Mouse (Mus musculus): Measurements from ENCODE around the gene Mcrs1. TPM values are rescaled to one million over a fixed set of nuclear protein-coding genes. Genes with fewer than 3 reads are reported as not detected.
A peak's percentile ranks its signal among the peaks of the same experiment; 100 is the strongest.

Mcrs1 gene
- polyA plus RNA-seq, 1 experiment from 2014 or later, result 102 TPM

DNA sequence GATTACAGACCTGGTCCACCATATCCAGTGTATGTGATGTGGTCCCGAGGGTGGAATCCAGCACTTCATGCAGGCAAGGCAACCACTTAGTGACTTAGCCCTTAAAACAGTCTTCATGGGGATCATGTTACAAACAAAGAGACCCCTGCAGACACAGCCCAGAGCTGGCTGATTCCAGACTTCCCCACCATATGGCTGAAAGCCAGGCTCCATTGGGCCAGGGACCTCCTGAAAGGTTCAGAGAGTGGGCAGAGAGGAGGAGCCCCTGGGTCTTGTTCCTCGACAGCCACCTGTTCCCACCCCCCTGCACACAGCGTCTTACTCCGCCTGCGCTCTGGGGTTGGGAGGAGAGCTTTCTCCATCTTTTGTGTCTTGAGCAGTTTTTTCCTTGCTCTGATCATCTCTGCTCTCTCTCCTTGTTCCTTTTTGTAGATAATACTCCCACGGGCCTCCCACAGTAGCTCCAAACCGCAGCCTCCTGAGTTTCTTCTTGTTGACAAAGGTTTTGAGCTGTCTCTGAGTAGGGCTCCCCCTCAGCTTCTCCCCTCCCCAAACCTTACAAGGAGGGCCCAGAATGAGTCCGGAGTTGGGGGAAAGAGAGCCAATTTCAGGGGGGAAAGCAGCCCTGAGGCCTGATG lies 30.3 kb downstream of the Mcrs1 start:
- no peak for DNase-seq (ENCODE audit: low spot score)
- Histone ChIP-seq H3K4me1 (ENCODE audit: insufficient read depth, low read depth, low read length) (peaks cover 8% of the 10 kb centered on the region; the same call in 1 of the 2 replicates), H3K36me3 (ENCODE audit: insufficient read depth, low read length) (no peaks in the 10 kb centered on the region), H3K27ac (ENCODE audit: low read length) (no peak overlapping the region), H3K4me3 (ENCODE audit: low read depth, low read length) (no peak overlapping the region), H3K9me3 (ENCODE audit: low read length) (no peaks in the 10 kb centered on the region), H3K27me3 (replicated peaks; ENCODE audit: insufficient read depth, low read length) (peaks cover 45% of the 10 kb centered on the region), H3K9ac (replicated peaks; ENCODE audit: low read depth) (no peak overlapping the region), H3K4me2 (replicated peaks; ENCODE audit: low read depth, low read length) (no peak overlapping the region)
- TF ChIP-seq EP300 (IDR thresholded peaks at IDR 0.05), result no peak
- no peak for TF ChIP-seq CTCF (IDR thresholded peaks at IDR 0.05)
- no peak for ATAC-seq
- 11% methylated on average over 8 of the region's 8 CpGs for WGBS

DNA sequence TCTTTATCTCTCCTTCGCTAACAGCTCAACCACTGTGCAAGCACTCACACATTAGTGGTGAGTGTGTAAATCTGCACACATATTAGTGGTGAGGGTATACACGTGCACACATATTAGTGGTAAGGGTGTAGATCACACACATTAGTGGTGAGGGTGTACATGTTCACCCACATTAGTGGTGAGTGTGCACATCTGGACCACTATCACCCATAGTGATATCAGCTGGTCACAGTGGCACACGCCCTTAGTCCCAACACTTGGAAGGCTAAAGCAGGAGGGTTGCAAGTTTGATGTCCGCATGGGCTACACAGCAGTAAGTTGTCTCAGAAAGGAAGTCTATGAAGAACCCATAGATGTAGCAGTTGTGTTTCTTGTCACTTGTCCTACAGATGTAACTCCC lies 34.1 kb downstream of the Mcrs1 start:
- Histone ChIP-seq H3K27ac (ENCODE audit: low read length) (no peak overlapping the region), H3K9ac (replicated peaks; ENCODE audit: low read depth) (no peak overlapping the region), H3K36me3 (ENCODE audit: insufficient read depth, low read length) (peaks cover 2% of the 10 kb centered on the region; the same call in 1 of the 2 replicates), H3K27me3 (replicated peaks; ENCODE audit: insufficient read depth, low read length) (peaks cover 16% of the 10 kb centered on the region), H3K9me3 (ENCODE audit: low read length) (no peaks in the 10 kb centered on the region), H3K4me3 (ENCODE audit: low read depth, low read length) (no peak overlapping the region), H3K4me2 (replicated peaks; ENCODE audit: low read depth, low read length) (no peak overlapping the region), H3K4me1 (ENCODE audit: insufficient read depth, low read depth, low read length) (no peaks in the 10 kb centered on the region)
- 84% methylated on average over 4 of the region's 4 CpGs for WGBS
- DNase-seq (ENCODE audit: low spot score) (no peak), ATAC-seq (no peak)
- TF ChIP-seq CTCF (IDR thresholded peaks at IDR 0.05) (no peak), EP300 (IDR thresholded peaks at IDR 0.05) (no peak)

DNA sequence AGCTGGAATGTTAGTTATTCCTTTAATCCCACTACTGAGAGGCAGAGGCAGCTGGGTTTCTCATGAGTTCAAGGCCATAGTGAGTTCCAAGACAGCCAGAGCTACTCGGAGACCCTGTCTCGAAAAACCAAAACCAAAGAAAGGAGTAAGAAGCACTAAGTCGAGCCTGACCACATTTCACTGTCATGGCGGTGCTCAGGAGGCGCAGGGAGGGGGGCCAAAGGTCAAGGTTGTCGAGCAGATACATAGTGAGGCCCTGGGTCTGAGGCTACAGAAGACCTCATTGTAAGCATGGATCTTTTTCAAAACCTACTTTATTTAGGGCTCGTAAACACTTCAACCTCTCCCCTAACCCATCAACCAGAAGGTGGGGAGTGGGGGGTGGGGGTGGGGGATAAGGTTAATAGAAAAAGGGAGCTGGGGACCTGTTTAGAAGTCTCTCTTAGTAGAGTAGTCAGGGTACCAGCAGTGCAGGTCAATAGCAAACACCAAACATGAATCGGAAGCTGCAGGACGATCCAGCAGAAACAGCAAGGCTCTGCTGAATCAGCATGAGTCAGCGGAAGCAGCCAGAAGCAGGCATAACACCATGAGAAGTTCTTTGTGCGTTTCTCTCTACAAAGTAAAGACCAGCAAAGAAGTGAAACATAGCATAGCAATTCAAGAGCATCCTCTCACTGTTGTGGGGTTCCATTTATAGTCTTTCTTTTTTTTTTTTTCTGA lies 35.9 kb downstream of the Mcrs1 start:
- ATAC-seq, result no peak
- H3K27me3 ChIP-seq (replicated peaks; ENCODE audit: insufficient read depth, low read length), result peaks cover 5% of the 10 kb centered on the region
- peaks cover 10% of the 10 kb centered on the region; the same call in 1 of the 2 replicates for H3K36me3 ChIP-seq (ENCODE audit: insufficient read depth, low read length)
- no peak overlapping the region for H3K9ac ChIP-seq (replicated peaks; ENCODE audit: low read depth)
- 83% methylated on average over 11 of the region's 11 CpGs for WGBS
- H3K9me3 ChIP-seq (ENCODE audit: low read length), result no peaks in the 10 kb centered on the region
- H3K4me1 ChIP-seq (ENCODE audit: insufficient read depth, low read depth, low read length), result no peaks in the 10 kb centered on the region
- no peak overlapping the region for H3K4me3 ChIP-seq (ENCODE audit: low read depth, low read length)
- no peak for DNase-seq (ENCODE audit: low spot score)
- H3K4me2 ChIP-seq (replicated peaks; ENCODE audit: low read depth, low read length), result no peak overlapping the region
- no peak overlapping the region for H3K27ac ChIP-seq (ENCODE audit: low read length)
- TF ChIP-seq CTCF (IDR thresholded peaks at IDR 0.05), result no peak
- TF ChIP-seq EP300 (IDR thresholded peaks at IDR 0.05), result no peak

DNA sequence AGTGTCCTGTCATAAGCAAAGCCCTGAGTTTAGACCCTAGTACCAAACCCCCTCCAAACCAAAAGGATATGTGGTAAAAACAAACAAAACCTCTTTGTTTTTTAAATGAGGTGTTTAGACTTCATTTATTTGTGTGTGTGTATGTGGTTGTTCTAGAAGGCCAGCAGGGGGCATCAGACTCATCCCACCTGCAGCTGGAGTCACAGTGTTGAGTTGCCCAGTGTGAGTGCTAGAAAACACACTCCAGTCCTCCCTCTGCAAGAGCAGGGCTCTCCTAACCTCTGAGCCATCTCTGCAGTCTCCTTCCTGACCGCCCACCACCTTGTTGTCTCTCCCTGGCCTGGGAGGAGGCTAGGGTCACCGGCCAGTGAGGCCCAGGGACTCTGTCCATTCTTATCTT lies 36.8 kb downstream of the Mcrs1 start:
- no peak overlapping the region for H3K27ac ChIP-seq (ENCODE audit: low read length)
- WGBS, result 82% methylated on average over 2 of the region's 2 CpGs
- peak; percentile 50 for DNase-seq (ENCODE audit: low spot score)

DNA sequence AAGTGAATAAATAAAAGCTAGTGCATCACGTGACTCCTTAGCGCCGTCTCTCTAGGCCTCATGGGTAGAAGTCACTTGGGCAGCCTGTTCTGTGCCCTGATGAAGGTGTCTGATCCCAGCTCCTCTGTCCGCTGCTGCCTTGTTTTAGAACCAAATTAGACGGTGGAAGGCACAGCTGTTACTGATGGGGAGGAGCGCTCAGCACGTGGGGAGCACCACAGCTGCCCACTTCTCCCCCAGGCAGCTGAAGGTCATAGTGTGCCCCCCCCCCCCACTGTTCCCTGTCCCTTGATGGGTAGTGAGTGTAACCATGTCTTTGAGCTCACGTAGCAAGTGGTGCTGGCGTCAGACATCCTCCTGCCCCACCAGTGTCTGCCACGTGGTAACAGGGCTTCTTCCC lies 38.6 kb downstream of the Mcrs1 start:
- no peak overlapping the region for H3K4me2 ChIP-seq (replicated peaks; ENCODE audit: low read depth, low read length)
- ATAC-seq (no peak), DNase-seq (ENCODE audit: low spot score) (no peak)
- no peaks in the 10 kb centered on the region for H3K4me1 ChIP-seq (ENCODE audit: insufficient read depth, low read depth, low read length)
- no peaks in the 10 kb centered on the region for H3K9me3 ChIP-seq (ENCODE audit: low read length)
- H3K36me3 ChIP-seq (ENCODE audit: insufficient read depth, low read length), result peaks cover 18% of the 10 kb centered on the region; the same call in 1 of the 2 replicates
- no peaks in the 10 kb centered on the region for H3K27me3 ChIP-seq (replicated peaks; ENCODE audit: insufficient read depth, low read length)
- no peak overlapping the region for H3K4me3 ChIP-seq (ENCODE audit: low read depth, low read length)
- 85% methylated on average over 10 of the region's 10 CpGs for WGBS
- H3K9ac ChIP-seq (replicated peaks; ENCODE audit: low read depth), result no peak overlapping the region
- no peak overlapping the region for H3K27ac ChIP-seq (ENCODE audit: low read length)
- TF ChIP-seq EP300 (IDR thresholded peaks at IDR 0.05) (no peak), CTCF (IDR thresholded peaks at IDR 0.05) (no peak)

More for the DNA sequence above, 36.8 kb downstream of the Mcrs1 start:
- no peaks in the 10 kb centered on the region for H3K9me3 ChIP-seq (ENCODE audit: low read length)
- no peaks in the 10 kb centered on the region for H3K4me1 ChIP-seq (ENCODE audit: insufficient read depth, low read depth, low read length)
- H3K9ac ChIP-seq (replicated peaks; ENCODE audit: low read depth), result no peak overlapping the region
- no peak overlapping the region for H3K4me2 ChIP-seq (replicated peaks; ENCODE audit: low read depth, low read length)
- H3K36me3 ChIP-seq (ENCODE audit: insufficient read depth, low read length), result peaks cover 10% of the 10 kb centered on the region; the same call in 1 of the 2 replicates
- ATAC-seq, result no peak; the same call in 1 of the 2 replicates
- no peak for TF ChIP-seq EP300 (IDR thresholded peaks at IDR 0.05)
- TF ChIP-seq CTCF (IDR thresholded peaks at IDR 0.05), result peak; percentile 59
- H3K27me3 ChIP-seq (replicated peaks; ENCODE audit: insufficient read depth, low read length), result peaks cover 2% of the 10 kb centered on the region; the same call in 1 of the 2 replicates
- no peak overlapping the region for H3K4me3 ChIP-seq (ENCODE audit: low read depth, low read length)

DNA sequence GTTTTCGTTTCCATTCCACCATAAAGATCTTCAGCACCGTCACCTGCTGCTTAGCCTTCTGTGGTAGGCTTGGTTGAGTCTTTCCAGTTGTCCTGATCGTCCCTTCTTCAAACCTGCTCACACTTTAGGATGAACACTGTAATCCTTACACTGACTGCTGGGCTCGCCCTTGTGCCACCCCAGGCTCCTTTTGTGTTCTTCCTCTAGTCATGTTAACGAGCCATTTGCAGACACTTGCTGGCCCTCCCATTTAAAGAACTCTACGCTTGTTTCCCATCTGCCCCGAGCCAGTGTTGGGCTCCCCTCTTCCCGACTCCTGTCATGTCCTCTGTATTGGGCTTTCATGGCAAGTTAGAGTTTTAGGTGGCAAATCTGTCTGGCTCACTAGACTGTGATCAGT lies 45.8 kb downstream of the Mcrs1 start:
- Histone ChIP-seq H3K4me1 (ENCODE audit: insufficient read depth, low read depth, low read length) (no peaks in the 10 kb centered on the region), H3K4me3 (ENCODE audit: low read depth, low read length) (no peak overlapping the region), H3K36me3 (ENCODE audit: insufficient read depth, low read length) (0 out of 2 replicates have a peak, but pooled peaks cover 8% of the 10 kb centered on the region), H3K27ac (ENCODE audit: low read length) (no peak overlapping the region), H3K9me3 (ENCODE audit: low read length) (no peaks in the 10 kb centered on the region), H3K4me2 (replicated peaks; ENCODE audit: low read depth, low read length) (no peak overlapping the region), H3K27me3 (replicated peaks; ENCODE audit: insufficient read depth, low read length) (no peaks in the 10 kb centered on the region), H3K9ac (replicated peaks; ENCODE audit: low read depth) (no peak overlapping the region)
- 87% methylated on average over 8 of the region's 8 CpGs for WGBS
- DNase-seq (ENCODE audit: low spot score) (no peak), ATAC-seq (no peak)
- no peak for TF ChIP-seq EP300 (IDR thresholded peaks at IDR 0.05)
- no peak for TF ChIP-seq CTCF (IDR thresholded peaks at IDR 0.05)
